Mouse (Mus musculus) activated CD4-positive, CD25-positive, alpha-beta regulatory T cell, adult 4 months (primary cell): ENCODE data around the gene Map2k6. TPM values are rescaled to one million over a fixed set of nuclear protein-coding genes. Genes with fewer than 3 reads are reported as not detected.

Experiments
- ATAC-seq: one replicate; pipeline ENCODE4 v1.8.0; 2017
- polyA plus RNA-seq, 2 experiments: library from polyadenylated mRNA; unstranded; fragments of 100-300 nt; shearing (Covaris generic); gene quantifications; one replicate each; pipeline ENCODE4 v1.2.1; 2017

The Map2k6 gene
- polyA plus RNA-seq, 2 experiments from 2014 or later = 5.7 to 7.7 TPM

- no peak for ATAC-seq
Observed at GRCm38 (mm10) chr11:110566307-110566706, 167.4 kb downstream of the Map2k6 start.

GRCm38 (mm10) chr11:110572548-110572947 is 173.6 kb downstream of the Map2k6 start:
- no peak for ATAC-seq

Other genes starting within 250 kb of the Map2k6 start
- not detected for gene Abca9, start 230.9 kb upstream of the Map2k6 start, polyA plus RNA-seq
- gene Abca6, start 147.3 kb upstream of the Map2k6 start, polyA plus RNA-seq = not detected
- under 1 TPM; 0.29 to 0.34 TPM for gene Abca5, start 61.4 kb upstream of the Map2k6 start, polyA plus RNA-seq